Mouse (Mus musculus): ENCODE measurements at regions not wholly inside any gene's neighbourhood (a gene's known extent, or its start where the extent isn't known, plus 50 kb on each side); places are given as distances from the start of the nearest gene placed in this dataset.

DNA sequence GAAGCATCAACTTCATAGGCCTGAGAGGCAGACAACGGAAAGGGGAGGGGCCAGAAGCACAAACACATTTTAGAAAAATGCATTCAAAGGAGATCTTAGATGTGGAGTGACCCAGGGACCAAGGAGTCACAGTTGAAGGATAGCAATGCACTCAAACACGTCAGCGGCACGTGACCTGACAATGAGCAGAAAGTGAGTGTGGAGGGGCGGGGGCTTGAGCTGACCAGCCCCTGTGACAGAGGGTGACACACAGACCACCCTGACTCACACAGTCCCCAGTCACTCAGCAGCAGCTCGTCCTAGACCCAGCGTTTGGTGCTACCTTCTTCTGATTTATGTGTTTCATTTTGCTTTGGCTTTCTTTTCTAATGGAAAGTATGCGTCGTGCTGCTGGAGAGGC is 1111.5 kb downstream of the Synb start:
- WGBS = 59% methylated on average over 9 of the region's 9 CpGs
- Histone ChIP-seq H3K9ac (no peak overlapping the region), H3K27ac (ENCODE audit: low read depth, low read length) (no peak overlapping the region), H3K27me3 (ENCODE audit: insufficient read depth, low read length) (no peaks in the 10 kb centered on the region), H3K4me2 (ENCODE audit: low read depth) (no peak overlapping the region), H3K4me1 (ENCODE audit: insufficient read depth) (no peaks in the 10 kb centered on the region), H3K9me3 (ENCODE audit: low read length) (no peaks in the 10 kb centered on the region), H3K4me3 (ENCODE audit: low read depth, low read length) (no peak overlapping the region), H3K36me3 (ENCODE audit: insufficient read depth) (no peaks in the 10 kb centered on the region)
- TF ChIP-seq CTCF (IDR thresholded peaks at IDR 0.05; ENCODE audit: low read depth) = no peak
- DNase-seq = no peak
- no peak for ATAC-seq

GRCm38 (mm10) chr14:68181168-68181567 is 1112.9 kb downstream of the Synb start:
- DNase-seq = no peak

More at GRCm38 (mm10) chr14:68181168-68181567, 1112.9 kb downstream of the Synb start:
- H3K4me3 ChIP-seq (ENCODE audit: low read depth, low read length) = no peak overlapping the region
- H3K27ac ChIP-seq (ENCODE audit: low read depth, low read length) = no peak overlapping the region
- H3K4me2 ChIP-seq (ENCODE audit: low read depth) = no peak overlapping the region
- no peaks in the 10 kb centered on the region for H3K27me3 ChIP-seq (ENCODE audit: insufficient read depth, low read length)
- no peaks in the 10 kb centered on the region for H3K9me3 ChIP-seq (ENCODE audit: low read length)
- ATAC-seq = no peak
- TF ChIP-seq CTCF (IDR thresholded peaks at IDR 0.05; ENCODE audit: low read depth) = no peak
- H3K9ac ChIP-seq = no peak overlapping the region
- H3K4me1 ChIP-seq (ENCODE audit: insufficient read depth) = no peaks in the 10 kb centered on the region
- no peaks in the 10 kb centered on the region for H3K36me3 ChIP-seq (ENCODE audit: insufficient read depth)
- WGBS = 48% methylated on average over 6 of the region's 6 CpGs

All from forebrain, postnatal 0 days (tissue).